Comparison of ENCODE assay signal across 26 mouse cellular contexts in genomic region chr16:59569837-59570236, GRCm38 (mm10). TPM values are rescaled to one million over a fixed set of nuclear protein-coding genes. Genes with fewer than 3 reads are reported as not detected.
DNase-seq lines count a peak whose midpoint lies in the region; ATAC-seq and TF ChIP-seq lines count a peak whose summit lies in the region.
"Had no signal": no experiment of that assay in that cellular context is flagged by ENCODE, and none has a peak within 500 bp of the region (broad histone marks: within the 10 kb centered on the region; RNA-seq: fewer than 3 reads in every experiment).

No protein-coding gene starts in this region.

- H3K4me1 ChIP-seq in midbrain, postnatal 0 days (ENCODE audit: insufficient read depth, low read length), result no peaks in the 10 kb centered on the region
- H3K4me1 ChIP-seq in midbrain, embryonic 10.5 days, result peaks cover 4% of the 10 kb centered on the region; the same call in 1 of the 2 replicates
- H3K4me1 ChIP-seq in heart, embryonic 12.5 days (replicated peaks), result peaks cover 47% of the 10 kb centered on the region
- H3K4me1 ChIP-seq: forebrain, embryonic 12.5 days; liver, embryonic 12.5 days; neural tube, embryonic 15.5 days had no signal

- H3K36me3 ChIP-seq in midbrain, postnatal 0 days (ENCODE audit: insufficient read depth, low read length), result no peaks in the 10 kb centered on the region
- H3K36me3 ChIP-seq in midbrain, embryonic 10.5 days, result peaks cover 3% of the 10 kb centered on the region; the same call in 1 of the 2 replicates
- H3K36me3 ChIP-seq in heart, embryonic 12.5 days, result peaks cover 15% of the 10 kb centered on the region
- H3K36me3 ChIP-seq: forebrain, embryonic 12.5 days; hindbrain, embryonic 13.5 days; neural tube, embryonic 15.5 days had no signal

- H3K27me3 ChIP-seq in midbrain, postnatal 0 days (ENCODE audit: insufficient read depth, low read length), result no peaks in the 10 kb centered on the region
- H3K27me3 ChIP-seq in midbrain, embryonic 10.5 days (ENCODE audit: low read depth, poor library complexity, severe bottlenecking), result no peaks in the 10 kb centered on the region
- H3K27me3 ChIP-seq in heart, embryonic 12.5 days (replicated peaks), result no peaks in the 10 kb centered on the region
- H3K27me3 ChIP-seq: forebrain, embryonic 12.5 days; hindbrain, embryonic 13.5 days; limb, embryonic 12.5 days; liver, embryonic 12.5 days had no signal

- H3K9ac ChIP-seq in midbrain, postnatal 0 days (replicated peaks; ENCODE audit: low read length, poor library complexity, severe bottlenecking), result no peak overlapping the region
- no peak overlapping the region for H3K9ac ChIP-seq in heart, embryonic 12.5 days
- H3K9ac ChIP-seq: forebrain, embryonic 12.5 days; hindbrain, embryonic 13.5 days; limb, embryonic 12.5 days; liver, embryonic 12.5 days; neural tube, embryonic 15.5 days had no signal

- no peak overlapping the region for H3K4me3 ChIP-seq in midbrain, postnatal 0 days (ENCODE audit: low read depth, low read length)
- H3K4me3 ChIP-seq in midbrain, embryonic 10.5 days, result no peak overlapping the region
- no peak overlapping the region for H3K4me3 ChIP-seq in heart, embryonic 12.5 days
- H3K4me3 ChIP-seq: forebrain, embryonic 12.5 days; gastrocnemius, adult 2 months; hindbrain, embryonic 13.5 days; limb, embryonic 12.5 days; liver, embryonic 12.5 days; neural tube, embryonic 15.5 days had no signal

- peak; percentile 34; the same call in 1 of the 2 replicates for ATAC-seq in midbrain, postnatal 0 days (ENCODE audit: low FRiP score)
- peak; percentile 51; the same call in 1 of the 2 replicates for ATAC-seq in heart, embryonic 12.5 days (ENCODE audit: insufficient number of reproducible peaks, low FRiP score)
- ATAC-seq: inflammation-experienced regulatory T-cells, adult 6 months; liver, embryonic 12.5 days had no signal

- peak; percentile 89 for DNase-seq in heart, adult 11 months
- DNase-seq in heart, adult 18-20 months, result no peak
- no peak for DNase-seq in midbrain, postnatal 0 days (ENCODE audit: low spot score)
- DNase-seq in midbrain, embryonic 10.5 days (ENCODE audit: low spot score), result no peak
- peak; percentile 18 for DNase-seq in heart, postnatal 4 days
- no peak for DNase-seq in c-Kit-positive CD71-positive TER-119-positive erythroid progenitor cells, embryonic 14.5 days (ENCODE audit: low spot score)
- DNase-seq in thymus, postnatal 10 days (ENCODE audit: low spot score in 2 of 2), result no peak
- DNase-seq: adrenal gland, postnatal 10 days; cerebellum, adult 8-10 months; cerebellum, postnatal 36 days; embryo, embryonic 11 days; gastrocnemius, adult 2 months; kidney, adult 18-20 months; lung, adult 18-20 months; lung, postnatal 10 days; right cerebral cortex, adult 18-20 months; thymus, postnatal 14 days had no signal

- no peak overlapping the region for H3K4me2 ChIP-seq in midbrain, postnatal 0 days (ENCODE audit: low read depth, low read length, poor library complexity, severe bottlenecking)
- no peak overlapping the region for H3K4me2 ChIP-seq in heart, embryonic 12.5 days
- H3K4me2 ChIP-seq: forebrain, embryonic 12.5 days; hindbrain, embryonic 13.5 days; limb, embryonic 12.5 days; liver, embryonic 12.5 days; midbrain, embryonic 11.5 days; neural tube, embryonic 15.5 days had no signal

- no peak overlapping the region for H3K27ac ChIP-seq in midbrain, postnatal 0 days (ENCODE audit: low read depth, low read length)
- H3K27ac ChIP-seq in midbrain, embryonic 10.5 days (replicated peaks), result no peak overlapping the region
- 0 out of 2 replicates have a peak overlapping the region, but pooled peaks have one; percentile 49 for H3K27ac ChIP-seq in heart, embryonic 12.5 days (ENCODE audit: poor library complexity, severe bottlenecking)
- H3K27ac ChIP-seq: forebrain, embryonic 12.5 days; hindbrain, embryonic 13.5 days; kidney, postnatal 0 days; limb, embryonic 12.5 days; liver, embryonic 12.5 days; neural tube, embryonic 15.5 days had no signal

- H3K9me3 ChIP-seq in midbrain, postnatal 0 days (ENCODE audit: low read length), result no peaks in the 10 kb centered on the region
- H3K9me3 ChIP-seq in midbrain, embryonic 10.5 days (replicated peaks), result no peaks in the 10 kb centered on the region
- no peaks in the 10 kb centered on the region for H3K9me3 ChIP-seq in heart, embryonic 12.5 days (replicated peaks)
- H3K9me3 ChIP-seq: forebrain, embryonic 12.5 days; hindbrain, embryonic 13.5 days; limb, embryonic 12.5 days; liver, embryonic 12.5 days; neural tube, embryonic 15.5 days had no signal

- WGBS in midbrain, postnatal 0 days, result 81% methylated on average over 8 of the region's 8 CpGs
- WGBS in midbrain, embryonic 10.5 days, result 88% methylated on average over 8 of the region's 8 CpGs
- WGBS in heart, embryonic 12.5 days, result 57% methylated on average over 8 of the region's 8 CpGs

- no peak for TF ChIP-seq CTCF in midbrain, postnatal 0 days (IDR thresholded peaks at IDR 0.05)

RNA-seq across cellular contexts. Expression of gene Crybg3, which starts 30.9 kb away (rescaled TPM):
- total RNA-seq in heart, adult 18-20 months (2021), result 10 to 100 TPM; 71.9 to 73.5 TPM
- total RNA-seq in midbrain, postnatal 0 days (2014; rRNA removed), result 3.3 and 4.0 TPM in 2 replicates
- 0.69 and 1.1 TPM in 2 replicates for polyA plus RNA-seq in midbrain, postnatal 0 days (2015; fragmentation: Nextera tagmentation; extraction: Ambion mirVana)
- polyA plus RNA-seq in midbrain, embryonic 10.5 days (2016; fragmentation: Nextera tagmentation; extraction: Ambion mirVana), result 5.2 and 5.5 TPM in 2 replicates
- polyA plus RNA-seq in heart, embryonic 12.5 days (2016; fragmentation: Nextera tagmentation; extraction: Ambion mirVana), result 18.9 and 22.3 TPM in 2 replicates
- 10 to 100 TPM; 85.5 to 86.4 TPM for total RNA-seq in heart, postnatal 4 days (2021)

Comparison
In these comparisons a context has a peak if more than half of its experiments do, and no peak if none do; other contexts are left out.
1. DNase-seq: peak in heart, adult 11 months (single experiment) and heart, postnatal 4 days (single experiment); none in heart, adult 18-20 months (0 of 2), midbrain, postnatal 0 days (single experiment), midbrain, embryonic 10.5 days (single experiment), c-Kit-positive CD71-positive TER-119-positive erythroid progenitor cells, embryonic 14.5 days (single experiment) and thymus, postnatal 10 days (0 of 2).
2. RNA of gene Crybg3, which starts 30.9 kb away (total RNA-seq): 85.5 to 86.4 TPM in heart, postnatal 4 days and 71.9 to 73.5 TPM in heart, adult 18-20 months; 3.3 to 4.0 TPM in midbrain, postnatal 0 days; every median in the first group is over 10 times any median in the second.